Mouse (Mus musculus) kidney, adult 2 months (tissue): ENCODE data around the gene Fam160a2.
"Not testable (repeated sequence)": the region's sequence is repeated elsewhere in the genome, so short reads cannot be mapped to it uniquely, and the experiment has no call there.

Experiments
- CTCF ChIP-seq: fragments of 200-500 bp; conservative IDR thresholded peaks from 2 replicates; pipeline ENCODE4 v1.5.1; 2011; ENCODE audit warnings: low read depth, mild to moderate bottlenecking, control low read depth, low read length, moderate library complexity, mixed read lengths; ENCODE audit not compliant: insufficient read depth, insufficient read length
- POLR2A ChIP-seq: fragments of 200-500 bp; IDR thresholded peaks from one replicate; pipeline ENCODE4 v1.6.1; 2011; ENCODE audit warnings: low read depth, low read length, control low read depth

GRCm38 (mm10) chr7:105411874-105412632, 12.2 kb upstream of the Fam160a2 start:
- peak; percentile 80 for TF ChIP-seq CTCF
- TF ChIP-seq POLR2A: not testable (repeated sequence)
